9 mouse cellular contexts compared by ENCODE assay signal in genomic region chr2:180385231-180385895, GRCm38 (mm10). TPM values are rescaled to one million over a fixed set of nuclear protein-coding genes. Genes with fewer than 3 reads are reported as not detected.
DNase-seq lines count a peak whose midpoint lies in the region; ATAC-seq lines count a peak whose summit lies in the region.
"Had no signal": no experiment of that assay in that cellular context is flagged by ENCODE, and none has a peak within 500 bp of the region (broad histone marks: within the 10 kb centered on the region; RNA-seq: fewer than 3 reads in every experiment).

No protein-coding gene starts in this region.

- H3K9ac ChIP-seq in embryonic facial prominence, embryonic 13.5 days = peak overlapping the region; percentile 54; the same call in 1 of the 2 replicates
- peak overlapping the region; percentile 99 for H3K9ac ChIP-seq in heart, embryonic 13.5 days
- H3K9ac ChIP-seq in liver, embryonic 11.5 days (ENCODE audit: low read depth, low read length) = no peak overlapping the region
- H3K9ac ChIP-seq: liver, embryonic 13.5 days had no signal

- H3K4me3 ChIP-seq in embryonic facial prominence, embryonic 13.5 days = peak overlapping the region; percentile 47
- peak overlapping the region; percentile 85 for H3K4me3 ChIP-seq in heart, embryonic 13.5 days
- peak overlapping the region; percentile 29; the same call in 1 of the 2 replicates for H3K4me3 ChIP-seq in liver, embryonic 11.5 days (ENCODE audit: low read depth, low read length)
- H3K4me3 ChIP-seq: liver, embryonic 13.5 days had no signal

- no peak for ATAC-seq in embryonic facial prominence, embryonic 13.5 days (ENCODE audit: insufficient number of reproducible peaks, insufficient read depth, low FRiP score, low TSS enrichment, low read depth)
- peak; percentile 83 for ATAC-seq in heart, embryonic 13.5 days (ENCODE audit: extremely low read depth, insufficient number of reproducible peaks, low FRiP score, low TSS enrichment)
- ATAC-seq in liver, embryonic 11.5 days (replicated peaks; ENCODE audit: low FRiP score) = no peak
- no peak for ATAC-seq in CD4-positive, CD25-positive, alpha-beta regulatory T cell, adult 4 months

- no peaks in the 10 kb centered on the region for H3K9me3 ChIP-seq in embryonic facial prominence, embryonic 13.5 days
- no peaks in the 10 kb centered on the region for H3K9me3 ChIP-seq in heart, embryonic 13.5 days
- no peaks in the 10 kb centered on the region for H3K9me3 ChIP-seq in liver, embryonic 11.5 days (ENCODE audit: control insufficient read depth, low read length)
- H3K9me3 ChIP-seq: liver, embryonic 13.5 days had no signal

- H3K36me3 ChIP-seq in embryonic facial prominence, embryonic 13.5 days = no peaks in the 10 kb centered on the region
- peaks cover 20% of the 10 kb centered on the region for H3K36me3 ChIP-seq in heart, embryonic 13.5 days
- no peaks in the 10 kb centered on the region for H3K36me3 ChIP-seq in liver, embryonic 11.5 days (ENCODE audit: control insufficient read depth, insufficient read depth, low read length)
- H3K36me3 ChIP-seq: liver, embryonic 13.5 days had no signal

- peak; percentile 24 for DNase-seq in ES-CJ7 (ENCODE audit: low read depth, low spot score)
- no peak for DNase-seq in liver, embryonic 11.5 days (ENCODE audit: low spot score)
- DNase-seq in spleen, adult 18-20 months = no peak
- no peak for DNase-seq in right cerebral cortex, adult 2 months (ENCODE audit: low spot score in 2 of 2)
- no peak for DNase-seq in ovary, postnatal 36 days (ENCODE audit: low spot score)
- DNase-seq: liver, embryonic 13.5 days had no signal

- peaks cover 15% of the 10 kb centered on the region for H3K4me1 ChIP-seq in embryonic facial prominence, embryonic 13.5 days
- peaks cover 20% of the 10 kb centered on the region for H3K4me1 ChIP-seq in heart, embryonic 13.5 days
- H3K4me1 ChIP-seq in liver, embryonic 11.5 days (replicated peaks; ENCODE audit: control insufficient read depth, insufficient read depth, low read length) = no peaks in the 10 kb centered on the region
- H3K4me1 ChIP-seq: liver, embryonic 13.5 days had no signal

- H3K27me3 ChIP-seq in embryonic facial prominence, embryonic 13.5 days = peaks cover 80% of the 10 kb centered on the region
- H3K27me3 ChIP-seq in heart, embryonic 13.5 days (replicated peaks) = peaks cover 50% of the 10 kb centered on the region
- peaks cover 53% of the 10 kb centered on the region for H3K27me3 ChIP-seq in liver, embryonic 11.5 days (replicated peaks; ENCODE audit: control insufficient read depth, insufficient read depth, low read length)

- no peak overlapping the region for H3K27ac ChIP-seq in embryonic facial prominence, embryonic 13.5 days
- H3K27ac ChIP-seq in heart, embryonic 13.5 days (replicated peaks) = peak overlapping the region; percentile 98
- no peak overlapping the region for H3K27ac ChIP-seq in liver, embryonic 11.5 days (ENCODE audit: low read depth, low read length)
- H3K27ac ChIP-seq: liver, embryonic 13.5 days had no signal

- peak overlapping the region; percentile 86 for H3K4me2 ChIP-seq in embryonic facial prominence, embryonic 13.5 days
- H3K4me2 ChIP-seq in heart, embryonic 13.5 days = peak overlapping the region; percentile 88
- H3K4me2 ChIP-seq in liver, embryonic 11.5 days = peak overlapping the region; percentile 48

- WGBS in embryonic facial prominence, embryonic 13.5 days = 3% methylated on average over 26 of the region's 26 CpGs
- WGBS in heart, embryonic 13.5 days = 2% methylated on average over 26 of the region's 26 CpGs
- whole genome bisulfite sequencing in liver, embryonic 11.5 days = 6% methylated on average over 26 of the region's 26 CpGs

RNA-seq across cellular contexts. Expression of gene Gata5, which starts 50.9 kb away (rescaled TPM):
- 0.18 TPM in 1 of 2 replicates, not detected in the other for polyA plus RNA-seq in embryonic facial prominence, embryonic 13.5 days (2015; fragmentation: Nextera tagmentation; extraction: Ambion mirVana)
- polyA plus RNA-seq in heart, embryonic 13.5 days (2015; fragmentation: Nextera tagmentation; extraction: Ambion mirVana) = 11.8 and 14.7 TPM in 2 replicates
- 7.6 and 7.7 TPM in 2 replicates for polyA plus RNA-seq in liver, embryonic 11.5 days (2014; fragmentation: Nextera tagmentation; extraction: Ambion mirVana)
- polyA plus RNA-seq in CD4-positive, CD25-positive, alpha-beta regulatory T cell, adult 4 months (2017; shearing (Covaris generic)) = not detected

Comparison
In these comparisons a context has a peak if more than half of its experiments do, and no peak if none do; other contexts are left out.
1. H3K4me3 ChIP-seq: peak in every context shown above with its lines; median percentile 85 in heart, embryonic 13.5 days; 47 in embryonic facial prominence, embryonic 13.5 days; 29 in liver, embryonic 11.5 days.